Mouse (Mus musculus) neural tube, embryonic 13.5 days (tissue): ENCODE measurements around the gene Cpsf2. TPM values are rescaled to one million over a fixed set of nuclear protein-coding genes. Genes with fewer than 3 reads are reported as not detected.

Experiments used
- ATAC-seq: fragments of 200-750 bp; cut with Nextera tagmentation; 2 replicates; pipeline ENCODE4 v1.8.0; 2017; ENCODE audit warnings: low read depth, mild to moderate bottlenecking, moderate TSS enrichment, moderate library complexity
- H3K27ac ChIP-seq: fragments of 300-500 bp; sonication (generic); replicated peaks from 2 replicates; pipeline ENCODE4 v1.5.1; 2015; ENCODE audit warnings: moderate library complexity, mild to moderate bottlenecking, inconsistent platforms
- H3K27me3 ChIP-seq: fragments of 300-500 bp; sonication (generic); 2 replicates; pipeline ENCODE4 v1.6.1; 2015; ENCODE audit warnings: mild to moderate bottlenecking, inconsistent platforms
- H3K36me3 ChIP-seq: fragments of 300-500 bp; sonication (generic); 2 replicates; pipeline ENCODE4 v1.6.1; 2015; ENCODE audit warnings: mild to moderate bottlenecking, inconsistent platforms
- H3K4me1 ChIP-seq: fragments of 300-500 bp; sonication (generic); replicated peaks from 2 replicates; pipeline ENCODE4 v1.6.1; 2015; ENCODE audit warnings: inconsistent platforms
- H3K4me2 ChIP-seq: fragments of 300-500 bp; sonication (generic); 2 replicates; pipeline ENCODE4 v1.6.1; 2015; ENCODE audit warnings: inconsistent platforms, mild to moderate bottlenecking, moderate library complexity
- H3K4me3 ChIP-seq: fragments of 300-500 bp; sonication (generic); 2 replicates; pipeline ENCODE4 v1.5.1; 2015; ENCODE audit warnings: mild to moderate bottlenecking, inconsistent platforms
- H3K9ac ChIP-seq: fragments of 300-500 bp; sonication (generic); 2 replicates; pipeline ENCODE4 v1.6.1; 2015; ENCODE audit warnings: moderate library complexity, mild to moderate bottlenecking, inconsistent platforms
- H3K9me3 ChIP-seq: fragments of 300-500 bp; sonication (generic); 2 replicates; pipeline ENCODE4 v1.6.1; 2016; ENCODE audit warnings: inconsistent platforms
- WGBS: fragments of 180-500 bp; shearing (Covaris S2); methylation state at CpG from one replicate; pipeline ENCODE4 v1.1.7; 2015; 5-methylcytosine and 5-hydroxymethylcytosine counted together
- polyA plus RNA-seq: library from polyadenylated mRNA; unstranded; fragments of >200 nt; fragmentation: Nextera tagmentation; extraction: Ambion mirVana; gene quantifications from 2 replicates; pipeline ENCODE4 v1.2.1, GENCODE M21; 2015

Gene Cpsf2
- polyA plus RNA-seq, 1 experiment from 2014 or later, result 32.0 TPM

- 0 out of 2 replicates have a peak, but pooled peaks cover 3% of the 10 kb centered on the region for H3K9me3 ChIP-seq
- no peak for ATAC-seq
Observed at GRCm38 (mm10) chr12:102034934-102035333, 59.1 kb downstream of the Cpsf2 start.

GRCm38 (mm10) chr12:102039861-102040260 is 64.1 kb downstream of the Cpsf2 start:
- Histone ChIP-seq H3K4me1 (peaks cover 17% of the 10 kb centered on the region), H3K4me3 (no peak overlapping the region), H3K9ac (no peak overlapping the region), H3K9me3 (0 out of 2 replicates have a peak, but pooled peaks cover 3% of the 10 kb centered on the region), H3K27me3 (no peaks in the 10 kb centered on the region), H3K4me2 (no peak overlapping the region), H3K36me3 (no peaks in the 10 kb centered on the region), H3K27ac (no peak overlapping the region)
- 89% methylated on average over 2 of the region's 2 CpGs for WGBS
- ATAC-seq, result no peak

More at GRCm38 (mm10) chr12:102034934-102035333, 59.1 kb downstream of the Cpsf2 start:
- WGBS, result 85% methylated on average over 4 of the region's 4 CpGs
- H3K4me1 ChIP-seq, result peaks cover 3% of the 10 kb centered on the region; the same call in 1 of the 2 replicates
- H3K36me3 ChIP-seq, result no peaks in the 10 kb centered on the region
- no peak overlapping the region for H3K4me3 ChIP-seq
- H3K4me2 ChIP-seq, result no peak overlapping the region
- no peak overlapping the region for H3K9ac ChIP-seq
- no peak overlapping the region for H3K27ac ChIP-seq
- H3K27me3 ChIP-seq, result no peaks in the 10 kb centered on the region

- no peak overlapping the region for H3K4me2 ChIP-seq
- H3K9ac ChIP-seq, result no peak overlapping the region
- peaks cover 17% of the 10 kb centered on the region for H3K4me1 ChIP-seq
- peak overlapping the region; percentile 29; the same call in 1 of the 2 replicates for H3K27ac ChIP-seq
- no peak overlapping the region for H3K4me3 ChIP-seq
- no peaks in the 10 kb centered on the region for H3K27me3 ChIP-seq
- H3K9me3 ChIP-seq, result no peaks in the 10 kb centered on the region
- ATAC-seq, result peak; percentile 17; the same call in 1 of the 2 replicates
- H3K36me3 ChIP-seq, result no peaks in the 10 kb centered on the region
- WGBS, result 18% methylated on average over 2 of the region's 2 CpGs
Observed at GRCm38 (mm10) chr12:102041699-102042098, 65.9 kb downstream of the Cpsf2 start.

GRCm38 (mm10) chr12:102042247-102042646 is 66.5 kb downstream of the Cpsf2 start:
- 56% methylated on average over 7 of the region's 7 CpGs for WGBS
- H3K27ac ChIP-seq, result peak overlapping the region; percentile 35; the same call in 1 of the 2 replicates
- H3K9ac ChIP-seq, result no peak overlapping the region
- H3K9me3 ChIP-seq, result no peaks in the 10 kb centered on the region
- no peaks in the 10 kb centered on the region for H3K36me3 ChIP-seq
- peak; percentile 63; the same call in 1 of the 2 replicates for ATAC-seq
- H3K27me3 ChIP-seq, result no peaks in the 10 kb centered on the region
- no peak overlapping the region for H3K4me2 ChIP-seq
- peaks cover 17% of the 10 kb centered on the region for H3K4me1 ChIP-seq
- H3K4me3 ChIP-seq, result no peak overlapping the region

- Histone ChIP-seq H3K27ac (no peak overlapping the region), H3K36me3 (no peaks in the 10 kb centered on the region), H3K9ac (no peak overlapping the region), H3K4me1 (peaks cover 17% of the 10 kb centered on the region), H3K9me3 (no peaks in the 10 kb centered on the region), H3K4me3 (no peak overlapping the region), H3K27me3 (no peaks in the 10 kb centered on the region), H3K4me2 (no peak overlapping the region)
- ATAC-seq, result no peak
- 88% methylated on average over 5 of the region's 5 CpGs for WGBS
Observed at GRCm38 (mm10) chr12:102043840-102044239, 68.1 kb downstream of the Cpsf2 start.

- Histone ChIP-seq H3K36me3 (no peaks in the 10 kb centered on the region), H3K27ac (no peak overlapping the region), H3K4me3 (no peak overlapping the region), H3K9me3 (no peaks in the 10 kb centered on the region), H3K27me3 (no peaks in the 10 kb centered on the region), H3K9ac (no peak overlapping the region), H3K4me1 (peaks cover 12% of the 10 kb centered on the region), H3K4me2 (no peak overlapping the region)
- WGBS, result 85% methylated on average over 4 of the region's 4 CpGs
- ATAC-seq, result no peak
Observed at GRCm38 (mm10) chr12:102054155-102054554, 78.4 kb downstream of the Cpsf2 start.

- 95% methylated on average over 10 of the region's 10 CpGs for WGBS
Observed at GRCm38 (mm10) chr12:102055758-102056157, 80.0 kb downstream of the Cpsf2 start.

More at GRCm38 (mm10) chr12:102055758-102056157, 80.0 kb downstream of the Cpsf2 start:
- no peak overlapping the region for H3K27ac ChIP-seq
- H3K9me3 ChIP-seq, result no peaks in the 10 kb centered on the region
- no peaks in the 10 kb centered on the region for H3K27me3 ChIP-seq
- H3K4me1 ChIP-seq, result peaks cover 16% of the 10 kb centered on the region
- H3K4me2 ChIP-seq, result no peak overlapping the region
- no peak overlapping the region for H3K4me3 ChIP-seq
- no peak for ATAC-seq
- no peak overlapping the region for H3K9ac ChIP-seq
- H3K36me3 ChIP-seq, result no peaks in the 10 kb centered on the region

Other genes starting within 250 kb of the Cpsf2 start
- 11.5 and 11.7 TPM in 2 replicates for gene Fbln5, start 156.9 kb upstream of the Cpsf2 start, polyA plus RNA-seq
- 19.5 and 22.8 TPM in 2 replicates for gene Trip11, start 62.7 kb upstream of the Cpsf2 start, polyA plus RNA-seq
- 11.6 and 13.0 TPM in 2 replicates for gene Atxn3, start 17.7 kb upstream of the Cpsf2 start, polyA plus RNA-seq
- gene Slc24a4, start 152.7 kb downstream of the Cpsf2 start, polyA plus RNA-seq, result 0.85 and 0.89 TPM in 2 replicates